Mouse (Mus musculus): ENCODE measurements around the gene Myrf. TPM values are rescaled to one million over a fixed set of nuclear protein-coding genes. Genes with fewer than 3 reads are reported as not detected.

Gene Myrf
- total RNA-seq, 2 experiments from 2014 or later: 30.5 to 32.4 TPM

DNA sequence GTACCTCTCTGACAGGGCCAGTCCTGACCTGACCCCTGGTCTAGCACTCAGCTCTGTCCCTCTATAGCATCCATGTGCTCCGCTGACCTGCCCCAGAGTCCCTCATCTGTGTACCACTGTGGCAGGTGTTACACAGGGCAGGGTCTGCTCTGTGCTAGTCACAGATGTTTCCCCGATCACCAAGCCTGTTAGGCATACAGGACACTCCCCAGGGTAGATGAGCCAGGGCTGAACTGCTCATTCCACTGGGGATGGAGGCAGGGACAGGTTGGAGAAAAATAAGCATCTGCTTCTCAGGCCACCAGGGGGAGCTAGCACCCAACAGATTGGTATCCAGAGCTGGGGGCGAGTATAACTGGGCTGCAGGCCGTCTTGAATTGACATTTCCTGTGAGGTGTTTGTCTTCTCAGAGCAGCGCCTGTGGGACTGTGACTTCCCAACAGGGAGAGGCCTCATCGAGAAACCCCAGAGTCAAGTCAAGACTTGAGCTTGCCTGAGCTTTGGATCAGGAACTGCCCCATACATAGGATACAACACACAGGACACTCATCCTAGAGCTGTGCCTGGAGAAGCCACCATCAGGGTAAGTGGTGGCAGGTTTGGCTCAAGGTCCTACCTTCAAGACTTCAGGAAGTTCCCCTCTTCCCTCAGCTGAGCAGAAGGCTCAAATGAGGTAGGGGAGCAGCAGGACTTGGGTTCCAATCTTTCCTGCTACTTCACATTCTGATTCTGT, 17.9 kb upstream of the Myrf start:
- peak; percentile 81 to 95 for DNase-seq (ENCODE audit: extremely low spot score in 1 of 2, low spot score in 1 of 2)

DNA sequence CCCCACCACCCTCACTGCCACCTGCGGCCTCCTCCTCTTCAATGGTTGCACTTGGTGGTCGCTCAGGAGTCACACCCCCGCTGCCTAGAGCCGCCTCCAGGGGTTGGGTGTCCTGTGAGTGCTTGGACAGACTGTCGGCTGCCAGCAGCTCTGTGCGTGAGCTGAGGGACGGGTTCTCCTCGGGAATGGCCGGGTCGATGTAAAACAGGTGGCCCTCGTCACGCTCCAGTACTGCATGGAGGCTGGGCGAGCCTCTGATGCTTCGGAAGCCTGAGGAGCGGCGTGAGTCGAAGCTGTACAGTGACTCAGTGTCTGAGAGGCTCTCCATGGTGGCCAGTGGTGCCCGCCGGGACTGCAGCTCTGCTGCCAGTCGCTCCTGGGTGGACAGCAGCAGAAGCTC, 7.6 kb upstream of the Myrf start:
- no peak for DNase-seq (ENCODE audit: extremely low spot score in 1 of 2, low spot score in 1 of 2)

GRCm38 (mm10) chr19:10247165-10247564, 6.6 kb upstream of the Myrf start:
- DNase-seq (ENCODE audit: extremely low spot score in 1 of 2, low spot score in 1 of 2): no peak

GRCm38 (mm10) chr19:10244183-10244582, 3.6 kb upstream of the Myrf start:
- DNase-seq (ENCODE audit: extremely low spot score in 1 of 2, low spot score in 1 of 2): peak; percentile 53 to 78

DNA sequence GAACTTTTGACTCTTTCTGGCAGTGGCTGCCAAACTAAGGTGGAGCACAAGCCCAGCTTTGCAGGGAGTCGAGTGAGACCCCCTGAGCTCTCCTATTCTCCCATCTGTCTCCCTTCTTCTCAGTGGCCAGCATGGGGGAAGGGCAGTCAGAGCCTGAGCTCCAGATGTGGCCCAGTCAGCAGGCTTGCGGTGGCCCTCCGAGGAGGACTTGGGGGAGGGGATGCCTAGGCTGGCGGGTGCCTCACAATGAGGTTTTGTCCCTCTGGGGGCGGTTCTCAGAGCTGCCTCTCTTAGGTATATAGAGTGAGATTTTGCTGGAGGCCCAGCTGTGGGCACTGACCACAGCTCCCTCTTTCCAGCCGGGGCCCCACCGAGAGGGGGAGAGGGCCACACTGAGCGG, 2.4 kb upstream of the Myrf start:
- peak in 1 of 2 experiments; percentile 21 for DNase-seq (ENCODE audit: extremely low spot score in 1 of 2, low spot score in 1 of 2)

DNA sequence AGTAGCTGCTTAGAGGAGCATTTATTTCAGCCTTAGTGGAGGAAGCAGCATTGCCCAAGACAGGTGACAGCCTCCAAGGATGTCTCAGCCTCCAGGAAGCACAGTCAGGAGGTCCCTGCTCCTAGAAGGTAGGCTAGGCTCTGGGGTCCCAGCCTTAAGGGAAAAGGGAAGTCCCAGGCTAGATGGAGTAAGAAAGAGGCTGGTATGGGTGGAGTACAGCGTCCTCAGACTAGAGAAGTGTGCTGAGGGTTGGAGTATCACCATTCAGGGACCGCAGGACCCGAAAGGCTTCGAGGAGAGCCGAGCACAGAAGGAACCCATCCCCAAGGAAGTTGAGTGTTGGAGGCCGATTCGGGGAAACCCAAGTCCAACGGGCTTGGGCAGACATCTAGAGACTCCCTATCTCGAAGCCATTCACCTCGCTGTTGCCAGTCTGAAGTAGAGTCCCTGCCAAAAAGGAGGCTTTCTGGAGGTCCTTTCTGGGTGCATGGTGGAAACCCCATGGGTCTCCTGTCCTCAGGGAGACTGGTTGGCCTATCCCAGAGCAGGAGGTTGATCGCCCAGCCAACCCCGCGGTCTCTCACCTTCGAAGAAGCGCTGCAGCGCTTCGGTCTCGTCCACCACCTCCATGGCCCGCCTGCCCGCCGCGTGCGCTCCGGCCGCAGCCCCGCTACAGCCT, 434 bp downstream of the Myrf start:
- DNase-seq (ENCODE audit: extremely low spot score in 1 of 2, low spot score in 1 of 2): no peak

DNA sequence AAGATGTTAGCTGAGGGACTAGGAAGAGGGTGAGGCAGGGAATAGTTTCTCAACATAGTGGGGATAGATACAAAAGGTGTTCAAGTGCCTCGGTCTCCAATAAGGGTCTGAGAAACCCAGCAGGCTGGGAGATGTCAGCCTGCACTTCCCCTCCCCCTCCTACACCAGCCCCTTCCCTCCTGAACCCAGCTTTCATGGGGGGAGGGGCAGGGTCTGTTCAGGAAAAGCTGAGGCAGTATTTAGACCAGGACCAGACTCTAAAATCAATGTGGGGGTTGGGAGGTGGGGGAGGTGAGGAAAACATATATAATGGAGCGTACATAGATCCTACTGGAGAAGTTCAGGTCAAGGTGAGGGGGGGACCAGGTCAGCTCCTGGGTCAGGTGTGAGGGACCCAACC, 1.1 kb downstream of the Myrf start:
- no peak for DNase-seq (ENCODE audit: extremely low spot score in 1 of 2, low spot score in 1 of 2)

DNA sequence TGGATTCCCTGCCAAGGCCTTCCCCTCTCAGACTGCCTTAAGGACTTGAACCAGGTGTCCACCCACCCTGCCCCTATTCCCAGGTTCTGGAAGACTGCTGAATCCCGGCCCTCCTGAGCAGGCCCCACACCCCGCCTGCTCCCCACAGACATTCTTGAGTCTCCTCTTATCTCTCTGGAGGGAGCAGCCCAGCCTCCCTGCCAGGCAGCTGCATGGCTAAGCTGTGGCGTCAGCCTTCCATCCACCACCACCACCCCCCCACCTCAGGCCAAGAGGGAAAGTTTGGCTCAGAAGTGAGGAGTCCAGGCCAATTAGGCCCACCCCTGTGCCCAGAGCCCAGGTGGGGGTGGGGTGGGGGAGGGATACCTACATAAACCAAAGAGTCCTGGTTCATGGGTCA, 2.1 kb downstream of the Myrf start:
- DNase-seq (ENCODE audit: extremely low spot score in 1 of 2, low spot score in 1 of 2): no peak

- no peak for DNase-seq (ENCODE audit: extremely low spot score in 1 of 2, low spot score in 1 of 2)
These were observed 4.6 kb downstream of the Myrf start for GRCm38 (mm10) chr19:10235784-10236565.

DNA sequence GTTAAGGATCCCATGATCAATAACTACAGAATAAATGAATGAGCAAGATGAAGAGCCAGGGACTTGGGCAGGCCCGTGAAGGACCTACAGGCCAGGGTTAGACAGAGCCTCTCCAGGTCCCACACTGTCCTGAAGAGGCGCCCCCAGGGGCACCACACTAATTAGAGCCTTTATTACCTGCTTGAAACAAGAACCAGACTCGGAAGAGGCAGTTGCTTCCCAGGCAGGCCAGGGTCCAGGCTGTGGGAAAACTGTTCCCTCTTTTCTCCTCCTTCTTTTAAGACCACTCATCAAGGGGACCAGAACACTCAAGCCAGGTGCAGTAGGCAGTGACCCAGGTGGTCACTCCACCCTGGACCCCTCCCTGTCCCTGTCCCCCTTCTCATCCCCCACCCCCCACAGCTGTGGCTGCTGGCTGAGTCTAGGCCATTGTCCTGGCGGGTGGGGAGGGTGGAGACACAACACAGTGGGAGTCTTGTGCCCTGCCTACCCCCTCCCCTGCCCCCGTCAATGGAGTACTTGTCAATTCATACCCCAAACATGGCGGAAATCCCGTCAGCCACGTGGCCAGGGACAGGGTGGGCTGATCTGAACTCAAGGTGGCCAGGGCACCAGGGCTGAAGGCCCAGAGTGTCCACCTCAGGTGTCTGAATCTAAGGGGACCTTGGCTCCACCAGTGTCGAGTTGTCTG, 8.1 kb downstream of the Myrf start:
- no peak for DNase-seq (ENCODE audit: extremely low spot score in 1 of 2, low spot score in 1 of 2)

GRCm38 (mm10) chr19:10231871-10232270, 8.7 kb downstream of the Myrf start:
- DNase-seq (ENCODE audit: extremely low spot score in 1 of 2, low spot score in 1 of 2): no peak

DNA sequence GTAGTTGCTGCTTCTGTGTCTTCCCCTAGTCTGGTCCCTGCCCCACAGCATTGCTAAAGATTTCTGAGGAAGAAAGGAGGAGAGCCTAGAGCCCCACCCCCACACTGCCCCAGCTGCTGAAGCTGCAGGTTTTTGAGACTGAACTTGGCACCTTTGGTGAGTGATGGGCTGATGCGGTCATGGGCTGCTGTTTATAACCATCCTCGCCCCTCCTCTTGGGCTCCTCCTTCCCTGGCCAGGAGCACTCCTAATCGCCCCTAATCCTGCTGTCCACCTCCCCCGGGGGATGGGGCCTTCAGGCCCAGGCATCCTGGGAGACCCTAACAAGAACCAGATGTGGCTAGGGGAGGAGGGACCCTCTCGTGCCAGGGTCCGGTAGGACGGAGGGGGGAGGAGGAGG, 9.5 kb downstream of the Myrf start:
- DNase-seq (ENCODE audit: extremely low spot score in 1 of 2, low spot score in 1 of 2): no peak

GRCm38 (mm10) chr19:10225767-10226166, 14.8 kb downstream of the Myrf start:
- no peak for DNase-seq (ENCODE audit: extremely low spot score in 1 of 2, low spot score in 1 of 2)

DNA sequence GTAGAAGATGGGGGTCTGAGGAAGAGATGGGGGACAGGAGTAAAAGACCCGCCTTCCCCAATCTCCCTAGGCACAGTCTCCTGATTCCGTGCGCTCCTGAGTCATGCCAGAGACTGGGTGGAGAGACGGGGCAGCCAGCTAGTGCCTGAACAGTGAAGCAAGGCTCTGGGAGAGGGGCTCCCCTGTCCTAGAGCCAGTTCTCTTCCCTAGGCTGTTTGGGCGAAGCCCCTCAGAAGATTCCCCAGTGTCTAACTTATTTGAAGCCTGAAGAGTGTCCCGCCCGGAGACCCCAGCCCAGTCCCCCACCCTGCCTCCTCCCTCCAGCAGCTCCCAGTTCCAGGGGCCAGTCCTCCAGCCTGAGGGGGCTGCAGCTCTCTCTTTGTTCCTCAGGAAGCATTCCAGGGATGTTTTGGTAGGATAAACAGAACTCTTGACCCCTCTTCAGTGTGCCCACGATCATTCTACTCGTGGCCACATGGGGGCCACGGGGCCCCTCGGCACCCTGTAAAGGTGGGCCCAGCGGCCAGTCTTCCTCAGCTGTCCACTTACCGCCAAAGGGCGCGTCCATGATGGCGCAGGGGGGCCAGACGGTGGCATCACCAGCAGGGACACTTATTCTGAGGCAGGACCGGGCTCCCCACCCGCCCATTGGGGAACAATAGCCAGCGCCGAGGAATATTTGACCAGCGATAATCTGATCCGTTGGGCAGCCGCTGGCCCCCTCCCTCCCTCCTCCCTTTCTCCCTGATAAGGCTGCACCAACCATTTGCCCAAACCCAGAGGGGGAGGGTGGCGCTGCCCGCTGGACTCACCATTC, 15.7 kb downstream of the Myrf start:
- no peak for DNase-seq (ENCODE audit: extremely low spot score in 1 of 2, low spot score in 1 of 2)

DNA sequence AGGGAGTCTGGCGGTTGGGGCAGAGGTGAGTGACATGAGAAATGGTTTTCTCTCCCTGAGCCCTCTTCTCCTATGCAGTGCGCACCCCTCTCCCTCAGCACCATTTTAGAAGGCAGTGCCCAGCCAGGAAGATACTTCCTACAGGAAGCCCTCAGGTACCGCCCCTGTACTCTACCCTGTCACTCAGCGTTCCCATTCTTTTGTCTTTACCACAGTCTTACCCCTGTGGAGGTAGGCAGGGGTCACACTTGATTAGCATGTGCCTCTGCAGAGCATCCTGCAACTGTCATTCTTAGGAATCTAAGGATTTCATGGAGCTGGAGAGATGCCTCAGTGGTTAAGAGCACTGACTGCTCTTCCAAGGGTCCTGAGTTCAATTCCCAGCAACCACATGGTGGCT, 17.0 kb downstream of the Myrf start:
- DNase-seq (ENCODE audit: extremely low spot score in 1 of 2, low spot score in 1 of 2): no peak

- no peak for DNase-seq (ENCODE audit: extremely low spot score in 1 of 2, low spot score in 1 of 2)
These were observed 17.9 kb downstream of the Myrf start for GRCm38 (mm10) chr19:10222656-10223055.

DNA sequence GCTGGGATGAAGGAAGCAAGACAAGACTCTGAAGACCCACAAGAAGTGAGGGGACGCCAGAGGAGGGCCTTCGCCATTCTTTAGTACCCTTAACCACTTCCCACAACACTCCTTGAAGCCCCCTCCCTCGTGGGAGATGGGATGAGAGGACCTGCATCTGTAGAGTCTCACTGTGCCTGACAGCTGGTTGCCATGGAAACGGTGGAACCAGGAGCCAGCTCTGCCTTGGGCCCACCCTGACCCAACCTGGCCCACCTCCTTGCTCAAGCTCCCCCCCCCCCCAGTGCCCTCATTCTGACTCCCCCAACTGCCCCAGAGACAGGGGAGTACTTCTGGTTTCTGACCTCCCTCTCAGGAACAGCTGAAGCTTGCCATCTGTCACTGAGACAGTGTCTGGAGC, 19.0 kb downstream of the Myrf start:
- DNase-seq (ENCODE audit: extremely low spot score in 1 of 2, low spot score in 1 of 2): no peak

DNA sequence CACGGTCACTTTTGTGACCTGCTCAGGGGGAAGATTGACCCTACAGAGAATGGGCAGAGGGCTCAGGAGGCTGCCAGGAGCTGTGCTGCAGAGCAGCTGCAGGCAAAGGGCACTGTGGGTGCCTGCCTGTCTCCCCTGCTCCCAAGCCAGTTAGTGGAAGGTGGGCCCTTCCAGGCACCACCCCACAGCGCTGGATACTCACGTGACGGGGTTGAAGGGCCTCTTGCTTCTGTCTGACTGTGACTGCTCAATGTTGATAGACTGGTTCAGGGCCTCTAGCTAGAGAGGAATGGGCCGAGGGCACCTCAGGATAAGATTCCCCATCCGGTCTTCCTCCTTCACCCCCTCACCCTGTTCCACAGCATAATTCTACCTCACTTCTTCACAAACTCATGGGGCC, 21.0 kb downstream of the Myrf start:
- DNase-seq (ENCODE audit: extremely low spot score in 1 of 2, low spot score in 1 of 2): no peak

DNA sequence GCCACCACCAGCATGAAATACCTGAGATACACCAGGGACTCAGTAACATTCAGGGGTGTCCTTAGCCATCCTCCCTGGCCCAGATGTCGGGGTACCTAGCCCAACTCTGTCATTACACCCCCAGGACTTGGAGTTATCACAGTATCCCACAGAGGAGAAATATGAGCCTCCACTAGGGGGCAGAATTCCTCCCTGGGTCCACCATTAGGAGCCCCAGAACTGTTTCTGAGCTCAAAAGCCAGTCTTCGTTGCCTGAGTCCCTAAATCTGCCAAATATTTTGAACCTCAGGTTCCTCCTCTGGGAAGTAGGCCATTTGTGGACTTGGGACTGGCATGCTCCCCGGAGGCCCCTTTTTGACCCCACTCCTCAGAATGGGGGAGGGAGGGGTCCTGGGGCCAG, 21.4 kb downstream of the Myrf start:
- DNase-seq (ENCODE audit: extremely low spot score in 1 of 2, low spot score in 1 of 2): peak in 1 of 2 experiments; percentile 67

- no peak for DNase-seq (ENCODE audit: extremely low spot score in 1 of 2, low spot score in 1 of 2)
These were observed 24.4 kb downstream of the Myrf start for GRCm38 (mm10) chr19:10216101-10216500.
